Mouse (Mus musculus) mouse embryonic stem cell (cell line): ENCODE measurements around the gene Cmas.

Experiments used
- in situ Hi-C, 2 experiments: fragments of 300-500 bp; cut with MboI; formaldehyde crosslinking; loops; 1 replicate in 1 of 2; 3 replicates in 1 of 2; pipeline ENCODE4 v1.14.3; 2019 to 2020; ENCODE audit warnings: low sequenced_read_pairs in 2 of 2, low pct_unique_long_range_greater_than_20kb in 1 of 2, mixed read lengths in 1 of 2; ENCODE audit not compliant: unreplicated experiment in 1 of 2

Cmas gene

DNA sequence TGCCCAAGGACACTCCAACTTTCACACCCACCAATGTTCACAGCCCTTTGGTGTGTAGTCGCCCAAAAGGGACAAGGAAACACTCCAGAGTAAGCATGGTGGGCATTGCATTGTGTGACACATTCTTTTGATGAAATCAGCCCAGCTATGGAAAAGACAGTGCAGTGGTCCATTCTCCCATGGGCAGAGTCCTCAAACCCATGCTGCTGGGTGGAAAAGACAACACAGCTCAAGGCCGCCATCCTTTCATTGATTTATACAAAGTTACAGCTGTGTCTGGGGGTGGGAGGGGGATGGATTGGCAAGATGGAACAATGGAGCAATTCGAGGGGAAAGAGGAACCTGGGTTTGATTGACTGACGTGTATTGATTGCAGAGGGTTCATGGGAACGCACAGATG is 56.5 kb downstream of the Cmas start:
- in situ Hi-C loops, result no loop called here

DNA sequence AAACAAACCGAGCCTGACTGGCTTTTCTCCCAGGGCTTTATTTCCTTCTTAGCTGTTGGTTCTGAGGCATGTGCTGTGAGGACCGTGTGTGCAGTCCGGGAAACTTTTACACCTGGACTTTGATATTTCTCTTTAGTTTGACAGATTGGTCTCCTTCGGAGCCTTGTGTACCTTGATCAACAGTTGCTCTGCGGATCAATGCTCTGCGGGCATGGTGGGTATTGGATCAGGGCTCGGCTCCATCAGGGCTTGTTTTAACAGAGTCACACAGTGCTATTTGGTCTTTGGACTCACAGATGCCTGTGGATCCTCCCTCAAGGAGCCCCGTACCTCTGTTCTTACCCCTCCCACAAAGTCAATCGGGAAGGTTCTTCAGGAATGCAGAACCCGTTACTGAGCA is 57.5 kb downstream of the Cmas start:
- in situ Hi-C loops, result no loop called here

DNA sequence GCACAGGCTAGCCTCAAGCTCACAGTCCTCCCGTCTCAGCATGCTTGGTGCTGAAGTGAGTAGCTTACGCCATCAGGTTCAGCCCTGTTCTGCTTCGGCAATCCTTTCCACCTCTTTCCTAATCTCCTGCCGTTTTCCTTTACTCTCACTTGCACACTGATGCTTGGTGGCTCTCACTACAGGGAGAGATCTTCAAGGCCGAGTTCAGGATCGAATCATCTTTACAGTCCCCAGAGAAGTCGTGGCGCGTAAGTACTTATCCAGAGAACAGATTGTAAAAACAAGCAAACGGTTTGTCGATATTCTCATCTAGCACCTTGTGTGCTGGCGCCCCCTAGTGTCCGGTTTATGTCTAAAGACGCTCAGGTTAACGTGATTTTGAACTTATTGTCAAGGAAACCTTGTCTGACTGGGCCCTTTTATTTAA is 58.0 kb downstream of the Cmas start:
- in situ Hi-C loops, result no loop called here

DNA sequence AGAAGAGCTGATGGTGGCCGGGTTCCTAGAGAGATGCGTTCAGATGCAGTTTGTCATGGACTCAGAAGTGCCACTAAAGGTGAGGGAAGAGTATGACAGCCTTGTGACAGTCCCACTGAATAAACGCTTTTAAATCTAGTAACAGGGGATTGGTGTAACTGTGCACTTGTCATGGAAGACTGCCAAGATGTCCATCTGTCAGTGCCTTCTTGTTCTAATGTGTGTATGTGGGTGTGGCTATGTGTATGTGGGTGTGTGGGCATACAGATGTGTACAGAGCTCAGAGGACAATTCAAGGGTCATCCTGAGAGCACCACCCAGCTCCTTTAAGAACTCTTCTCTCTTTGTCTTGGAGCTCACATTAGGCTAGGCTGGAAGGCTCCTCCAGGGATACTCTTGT is 59.0 kb downstream of the Cmas start:
- in situ Hi-C loops, result no loop called here

DNA sequence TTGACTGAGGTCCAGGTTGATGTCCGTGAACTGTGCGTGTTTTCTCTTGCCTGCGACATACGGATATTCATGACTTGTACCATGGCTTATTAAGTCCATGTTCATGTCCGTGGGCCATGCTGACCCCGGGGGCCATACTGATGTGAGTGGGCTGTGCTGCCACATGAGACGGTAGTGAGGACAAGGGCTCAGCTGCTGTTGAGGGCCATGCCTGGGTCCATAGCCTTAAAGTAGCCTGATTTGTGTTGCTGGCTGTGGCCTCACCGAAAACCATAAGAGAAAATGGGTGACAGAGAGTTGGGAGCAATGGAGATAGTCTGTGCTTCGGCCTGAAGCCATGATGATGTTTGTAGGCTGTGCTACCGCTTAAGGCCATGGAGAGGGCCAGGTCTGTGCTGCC is 61.8 kb downstream of the Cmas start:
- in situ Hi-C loops, result no loop called here

DNA sequence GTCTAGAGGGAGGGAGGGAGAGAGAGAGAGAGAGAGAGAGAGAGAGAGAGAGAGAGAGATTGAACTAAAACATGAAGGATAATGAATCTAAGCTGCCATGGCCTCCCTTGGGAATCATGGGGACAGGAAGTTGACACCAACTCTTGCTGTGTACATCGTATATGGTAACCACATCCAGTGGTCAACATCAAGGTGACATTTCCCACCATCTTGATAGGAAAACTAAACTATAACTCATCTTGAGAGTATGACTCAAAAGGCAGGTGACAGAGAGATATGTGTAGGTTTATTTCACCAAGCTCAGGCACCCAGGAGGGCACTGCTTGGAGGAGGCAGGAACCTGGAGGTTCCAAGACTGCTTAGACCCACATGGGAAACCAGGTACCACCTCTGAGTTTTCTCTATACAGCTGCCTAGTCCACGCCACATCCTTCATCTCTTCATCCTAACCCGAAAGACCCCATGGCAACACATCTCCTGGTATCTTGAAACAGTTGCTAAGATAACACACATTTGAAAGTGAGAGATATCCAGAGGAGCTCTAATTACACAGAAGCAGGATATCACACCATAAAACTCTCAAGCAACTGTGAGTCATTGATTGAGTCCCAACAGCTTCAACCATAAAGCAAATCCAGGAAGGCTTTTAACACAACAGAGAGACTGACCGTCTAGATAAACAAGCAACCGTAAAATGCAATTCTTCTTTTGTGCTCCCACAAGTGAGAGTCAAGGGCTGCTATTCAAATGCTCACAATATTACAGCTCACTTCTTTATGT is 66.7 kb downstream of the Cmas start:
- in situ Hi-C loops, result no loop called here
